Mouse (Mus musculus) layer of hippocampus, adult 2 months (tissue): ENCODE measurements around the gene Adamts6. TPM values are rescaled to one million over a fixed set of nuclear protein-coding genes. Genes with fewer than 3 reads are reported as not detected.

Experiments used
- DNase-seq, 2 experiments: peaks; one replicate each; pipeline ENCODE4 v3.0.0; 2022; ENCODE audit warnings: low spot score in 2 of 2
- H3K27ac ChIP-seq: fragments of 200-600 bp; 2 replicates; pipeline ENCODE4 v1.8.1; 2022
- H3K4me3 ChIP-seq: fragments of 200-600 bp; 2 replicates; pipeline ENCODE4 v1.8.1; 2022; ENCODE audit warnings: mild to moderate bottlenecking
- CTCF ChIP-seq: fragments of 200-600 bp; conservative IDR thresholded peaks from 2 replicates; pipeline ENCODE4 v1.8.1; 2022; ENCODE audit warnings: antibody characterized with exemption, mild to moderate bottlenecking, moderate library complexity
- total RNA-seq, 2 experiments: library from RNA; stranded (reverse); gene quantifications; 2 replicates each; pipeline ENCODE4 v1.2.3; 2021

The Adamts6 gene
- total RNA-seq, 2 experiments from 2014 or later: 3.8 to 4.6 TPM

DNA sequence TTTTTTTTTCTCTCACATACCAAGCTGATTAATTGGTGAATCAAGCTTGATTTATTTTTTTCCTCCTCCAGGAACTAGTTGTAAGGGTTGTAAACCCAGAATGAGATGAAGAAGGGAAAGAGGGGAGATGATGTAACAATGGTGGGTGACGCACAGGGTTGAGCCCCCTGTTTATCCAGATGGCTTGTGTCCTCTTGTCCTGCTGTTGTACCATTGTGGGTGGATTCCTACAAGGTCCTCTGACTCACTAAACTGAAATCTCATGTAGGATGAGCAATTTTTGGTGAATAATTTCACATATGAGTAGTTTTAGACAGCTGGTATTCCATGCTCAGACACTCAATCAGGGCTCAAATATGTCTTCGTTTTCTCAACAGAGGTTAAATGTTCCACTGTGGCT lies 233.9 kb downstream of the Adamts6 start:
- Histone ChIP-seq H3K4me3 (no peak overlapping the region), H3K27ac (no peak overlapping the region)
- no peak for DNase-seq
- no peak for TF ChIP-seq CTCF

- no peak for TF ChIP-seq CTCF
- no peak for DNase-seq
Measured at GRCm38 (mm10) chr13:104525656-104526055, 238.0 kb downstream of the Adamts6 start.

GRCm38 (mm10) chr13:104529238-104529637 lies 241.6 kb downstream of the Adamts6 start:
- DNase-seq: no peak
- TF ChIP-seq CTCF: no peak
- Histone ChIP-seq H3K4me3 (no peak overlapping the region), H3K27ac (no peak overlapping the region)

More at GRCm38 (mm10) chr13:104525656-104526055, 238.0 kb downstream of the Adamts6 start:
- Histone ChIP-seq H3K4me3 (no peak overlapping the region), H3K27ac (no peak overlapping the region)

DNA sequence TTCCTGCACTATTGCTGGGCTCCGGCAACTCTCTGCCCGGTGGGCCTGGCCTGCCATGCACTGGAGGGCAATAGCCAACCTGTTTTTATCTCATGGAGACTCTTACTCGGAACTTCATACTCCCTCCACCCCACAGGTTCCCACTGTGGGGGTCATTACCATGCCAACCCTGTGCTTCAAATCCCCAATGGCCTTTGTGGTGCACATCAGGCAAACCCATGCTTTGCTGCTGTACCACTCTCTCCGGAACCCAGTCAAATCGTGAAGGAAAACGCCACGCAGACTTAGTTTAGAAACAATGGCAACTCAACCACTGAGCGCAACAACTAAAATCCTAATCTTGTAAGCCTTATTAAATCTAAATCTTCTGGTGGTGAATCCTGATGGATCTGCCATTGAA lies 244.2 kb downstream of the Adamts6 start:
- no peak for DNase-seq
- TF ChIP-seq CTCF: no peak
- no peak overlapping the region for H3K4me3 ChIP-seq
- no peak overlapping the region for H3K27ac ChIP-seq

- Histone ChIP-seq H3K4me3 (no peak overlapping the region), H3K27ac (no peak overlapping the region)
- no peak for DNase-seq
- TF ChIP-seq CTCF: no peak
Measured at GRCm38 (mm10) chr13:104532723-104533122, 245.1 kb downstream of the Adamts6 start.

GRCm38 (mm10) chr13:104533806-104534495 lies 246.3 kb downstream of the Adamts6 start:
- DNase-seq: no peak
- TF ChIP-seq CTCF: no peak
- Histone ChIP-seq H3K27ac (no peak overlapping the region), H3K4me3 (no peak overlapping the region)

DNA sequence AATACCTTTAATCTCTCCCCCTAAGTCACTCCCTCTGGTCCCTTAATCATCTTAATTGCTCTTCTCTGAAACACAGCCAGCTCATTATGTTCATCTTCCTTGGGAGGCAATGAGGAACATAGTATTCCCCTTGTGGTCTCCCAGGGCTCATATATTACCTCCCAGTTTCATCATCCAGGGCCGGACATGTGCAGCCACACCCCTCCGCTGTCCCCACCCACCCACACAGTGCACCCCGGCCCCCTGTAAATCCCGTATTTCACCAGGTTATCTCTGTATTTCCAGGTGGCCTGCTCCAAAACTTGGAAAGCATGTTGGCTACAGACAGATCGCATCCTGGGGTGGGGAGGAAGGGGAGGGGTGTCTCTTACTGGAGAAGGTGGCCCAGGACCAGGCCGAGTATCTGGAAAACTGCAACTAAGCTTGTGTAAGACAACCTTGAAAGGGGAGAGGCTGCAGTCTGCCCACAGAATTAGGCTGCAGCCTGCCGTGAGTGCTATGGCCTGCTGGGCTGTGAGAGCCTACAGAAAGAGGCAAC lies 253.3 kb downstream of the Adamts6 start:
- Histone ChIP-seq H3K4me3 (no peak overlapping the region), H3K27ac (no peak overlapping the region)
- DNase-seq: no peak
- TF ChIP-seq CTCF: no peak

- no peak for TF ChIP-seq CTCF
Measured at GRCm38 (mm10) chr13:104542123-104542758, 254.6 kb downstream of the Adamts6 start.

GRCm38 (mm10) chr13:104542759-104543141 lies 255.1 kb downstream of the Adamts6 start:
- Histone ChIP-seq H3K4me3 (no peak overlapping the region), H3K27ac (no peak overlapping the region)
- DNase-seq: no peak
- no peak for TF ChIP-seq CTCF

More at GRCm38 (mm10) chr13:104542123-104542758, 254.6 kb downstream of the Adamts6 start:
- no peak for DNase-seq
- Histone ChIP-seq H3K27ac (no peak overlapping the region), H3K4me3 (no peak overlapping the region)

Other genes starting within 250 kb of the Adamts6 start
- 10 to 100 TPM; 20.6 to 20.7 TPM for gene Nln, start 178.2 kb upstream of the Adamts6 start, total RNA-seq
- gene Sgtb, start 178.1 kb upstream of the Adamts6 start, total RNA-seq: 10 to 100 TPM; 72.5 to 81.0 TPM
- 10 to 100 TPM; 54.5 to 55.1 TPM for gene Trappc13, start 109.4 kb upstream of the Adamts6 start, total RNA-seq
- 10 to 100 TPM; 59.9 to 60.5 TPM for gene Trim23, start 109.0 kb upstream of the Adamts6 start, total RNA-seq
- 1 to 10 TPM in 1 of 2 experiments, under 1 TPM in 1; 0.76 to 1.3 TPM for gene Cenpk, start 59.2 kb upstream of the Adamts6 start, total RNA-seq
- gene Ppwd1, start 59.0 kb upstream of the Adamts6 start, total RNA-seq: 10 to 100 TPM; 14.8 to 17.1 TPM